Mouse (Mus musculus): ENCODE measurements at regions not wholly inside any gene's neighbourhood (a gene's known extent, or its start where the extent isn't known, plus 50 kb on each side); places are given as distances from the start of the nearest gene placed in this dataset.
A peak's percentile ranks its signal among the peaks of the same experiment; 100 is the strongest.

GRCm38 (mm10) chr16:9353811-9354210 is 523.9 kb downstream of the 1810013L24Rik start:
- Histone ChIP-seq H3K36me3 (replicated peaks) (no peaks in the 10 kb centered on the region), H3K27me3 (ENCODE audit: poor library complexity, severe bottlenecking) (no peaks in the 10 kb centered on the region), H3K9me3 (no peaks in the 10 kb centered on the region), H3K4me1 (peaks cover 10% of the 10 kb centered on the region; the same call in 1 of the 2 replicates), H3K4me3 (no peak overlapping the region), H3K27ac (no peak overlapping the region)
- DNase-seq (ENCODE audit: extremely low spot score, low spot score), result no peak
- 79% methylated on average over 4 of the region's 4 CpGs for WGBS

GRCm38 (mm10) chr16:9354331-9355030 is 524.6 kb downstream of the 1810013L24Rik start:
- 81% methylated on average over 8 of the region's 8 CpGs for WGBS
- Histone ChIP-seq H3K27me3 (ENCODE audit: poor library complexity, severe bottlenecking) (no peaks in the 10 kb centered on the region), H3K27ac (no peak overlapping the region), H3K36me3 (replicated peaks) (no peaks in the 10 kb centered on the region), H3K4me1 (peaks cover 10% of the 10 kb centered on the region; the same call in 1 of the 2 replicates), H3K4me3 (no peak overlapping the region), H3K9me3 (no peaks in the 10 kb centered on the region)
- DNase-seq (ENCODE audit: extremely low spot score, low spot score), result no peak

GRCm38 (mm10) chr16:9358651-9359050 is 528.8 kb downstream of the 1810013L24Rik start:
- no peaks in the 10 kb centered on the region for H3K9me3 ChIP-seq

GRCm38 (mm10) chr16:9359399-9360135 is 529.7 kb downstream of the 1810013L24Rik start:
- Histone ChIP-seq H3K36me3 (replicated peaks) (no peaks in the 10 kb centered on the region), H3K4me3 (no peak overlapping the region), H3K27me3 (ENCODE audit: poor library complexity, severe bottlenecking) (no peaks in the 10 kb centered on the region), H3K9me3 (no peaks in the 10 kb centered on the region), H3K4me1 (peaks cover 2% of the 10 kb centered on the region; the same call in 1 of the 2 replicates), H3K27ac (no peak overlapping the region)
- WGBS, result 92% methylated on average over 3 of the region's 3 CpGs
- DNase-seq (ENCODE audit: extremely low spot score, low spot score), result no peak

More at GRCm38 (mm10) chr16:9358651-9359050, 528.8 kb downstream of the 1810013L24Rik start:
- no peaks in the 10 kb centered on the region for H3K36me3 ChIP-seq (replicated peaks)
- H3K4me3 ChIP-seq, result no peak overlapping the region
- 90% methylated on average over 4 of the region's 4 CpGs for WGBS
- H3K27ac ChIP-seq, result no peak overlapping the region
- no peaks in the 10 kb centered on the region for H3K27me3 ChIP-seq (ENCODE audit: poor library complexity, severe bottlenecking)
- no peak for DNase-seq (ENCODE audit: extremely low spot score, low spot score)
- H3K4me1 ChIP-seq, result peaks cover 5% of the 10 kb centered on the region; the same call in 1 of the 2 replicates

GRCm38 (mm10) chr16:9360741-9361255 is 530.9 kb downstream of the 1810013L24Rik start:
- Histone ChIP-seq H3K27me3 (ENCODE audit: poor library complexity, severe bottlenecking) (no peaks in the 10 kb centered on the region), H3K4me3 (no peak overlapping the region), H3K4me1 (no peaks in the 10 kb centered on the region; the same call in 1 of the 2 replicates), H3K9me3 (no peaks in the 10 kb centered on the region), H3K27ac (no peak overlapping the region), H3K36me3 (replicated peaks) (no peaks in the 10 kb centered on the region)
- no peak for DNase-seq (ENCODE audit: extremely low spot score, low spot score)
- 69% methylated on average over 3 of the region's 3 CpGs for WGBS

GRCm38 (mm10) chr16:9362116-9362515 is 532.2 kb downstream of the 1810013L24Rik start:
- H3K36me3 ChIP-seq (replicated peaks), result no peaks in the 10 kb centered on the region
- 0 out of 2 replicates have a peak overlapping the region, but pooled peaks have one; percentile 11 for H3K27ac ChIP-seq
- H3K27me3 ChIP-seq (ENCODE audit: poor library complexity, severe bottlenecking), result no peaks in the 10 kb centered on the region
- H3K4me3 ChIP-seq, result no peak overlapping the region
- no peak for DNase-seq (ENCODE audit: extremely low spot score, low spot score)
- WGBS, result 66% methylated on average over 11 of the region's 11 CpGs
- H3K4me1 ChIP-seq, result no peaks in the 10 kb centered on the region; the same call in 1 of the 2 replicates
- H3K9me3 ChIP-seq, result no peaks in the 10 kb centered on the region

- WGBS, result 66% methylated on average over 2 of the region's 2 CpGs
- no peaks in the 10 kb centered on the region for H3K27me3 ChIP-seq (ENCODE audit: poor library complexity, severe bottlenecking)
- DNase-seq (ENCODE audit: extremely low spot score, low spot score), result no peak
- no peaks in the 10 kb centered on the region; the same call in 1 of the 2 replicates for H3K4me1 ChIP-seq
- no peak overlapping the region for H3K4me3 ChIP-seq
- no peak overlapping the region for H3K27ac ChIP-seq
- H3K9me3 ChIP-seq, result no peaks in the 10 kb centered on the region
- no peaks in the 10 kb centered on the region for H3K36me3 ChIP-seq (replicated peaks)
Measured at GRCm38 (mm10) chr16:9364105-9364504, 534.2 kb downstream of the 1810013L24Rik start.

- H3K4me1 ChIP-seq, result no peaks in the 10 kb centered on the region
- no peaks in the 10 kb centered on the region for H3K9me3 ChIP-seq
- H3K36me3 ChIP-seq (replicated peaks), result no peaks in the 10 kb centered on the region
- 41% methylated on average over 1 of the region's 1 CpGs for WGBS
- DNase-seq (ENCODE audit: extremely low spot score, low spot score), result no peak
- H3K27ac ChIP-seq, result no peak overlapping the region
- H3K4me3 ChIP-seq, result no peak overlapping the region
- H3K27me3 ChIP-seq (ENCODE audit: poor library complexity, severe bottlenecking), result no peaks in the 10 kb centered on the region
Measured at GRCm38 (mm10) chr16:9390986-9391385, 561.1 kb downstream of the 1810013L24Rik start.

GRCm38 (mm10) chr16:9404736-9405135 is 574.8 kb downstream of the 1810013L24Rik start:
- 85% methylated on average over 5 of the region's 5 CpGs for WGBS
- no peaks in the 10 kb centered on the region for H3K4me1 ChIP-seq
- H3K27ac ChIP-seq, result no peak overlapping the region
- no peaks in the 10 kb centered on the region for H3K9me3 ChIP-seq
- H3K4me3 ChIP-seq, result no peak overlapping the region
- H3K36me3 ChIP-seq (replicated peaks), result no peaks in the 10 kb centered on the region
- DNase-seq (ENCODE audit: extremely low spot score, low spot score), result no peak
- no peaks in the 10 kb centered on the region for H3K27me3 ChIP-seq (ENCODE audit: poor library complexity, severe bottlenecking)

GRCm38 (mm10) chr16:9408196-9408595 is 578.3 kb downstream of the 1810013L24Rik start:
- Histone ChIP-seq H3K27ac (no peak overlapping the region), H3K36me3 (replicated peaks) (no peaks in the 10 kb centered on the region), H3K9me3 (no peaks in the 10 kb centered on the region), H3K4me3 (no peak overlapping the region), H3K4me1 (no peaks in the 10 kb centered on the region), H3K27me3 (ENCODE audit: poor library complexity, severe bottlenecking) (no peaks in the 10 kb centered on the region)
- WGBS, result 85% methylated on average over 1 of the region's 1 CpGs
- DNase-seq (ENCODE audit: extremely low spot score, low spot score), result no peak

GRCm38 (mm10) chr16:9430509-9430908 is 564.9 kb downstream of the Grin2a start:
- Histone ChIP-seq H3K27ac (no peak overlapping the region), H3K4me3 (no peak overlapping the region), H3K4me1 (no peaks in the 10 kb centered on the region), H3K36me3 (replicated peaks) (no peaks in the 10 kb centered on the region), H3K9me3 (peaks cover 3% of the 10 kb centered on the region; the same call in 1 of the 2 replicates), H3K27me3 (ENCODE audit: poor library complexity, severe bottlenecking) (no peaks in the 10 kb centered on the region)
- DNase-seq (ENCODE audit: extremely low spot score, low spot score), result no peak

GRCm38 (mm10) chr16:9439300-9439856 is 556.0 kb downstream of the Grin2a start:
- H3K27ac ChIP-seq, result no peak overlapping the region
- H3K4me1 ChIP-seq, result peaks cover 6% of the 10 kb centered on the region
- H3K4me3 ChIP-seq, result no peak overlapping the region
- H3K27me3 ChIP-seq (ENCODE audit: poor library complexity, severe bottlenecking), result no peaks in the 10 kb centered on the region
- 38% methylated on average over 2 of the region's 2 CpGs for WGBS
- no peaks in the 10 kb centered on the region for H3K36me3 ChIP-seq (replicated peaks)
- H3K9me3 ChIP-seq, result no peaks in the 10 kb centered on the region
- no peak for DNase-seq (ENCODE audit: extremely low spot score, low spot score)

GRCm38 (mm10) chr16:9439891-9440290 is 555.5 kb downstream of the Grin2a start:
- H3K27ac ChIP-seq, result no peak overlapping the region

More at GRCm38 (mm10) chr16:9439891-9440290, 555.5 kb downstream of the Grin2a start:
- peaks cover 6% of the 10 kb centered on the region for H3K4me1 ChIP-seq
- no peak for DNase-seq (ENCODE audit: extremely low spot score, low spot score)
- H3K27me3 ChIP-seq (ENCODE audit: poor library complexity, severe bottlenecking), result no peaks in the 10 kb centered on the region
- no peak overlapping the region for H3K4me3 ChIP-seq
- H3K9me3 ChIP-seq, result no peaks in the 10 kb centered on the region
- 86% methylated on average over 1 of the region's 1 CpGs for WGBS
- no peaks in the 10 kb centered on the region for H3K36me3 ChIP-seq (replicated peaks)
